Mouse (Mus musculus) forebrain, postnatal 0 days (tissue): ENCODE measurements at regions not wholly inside any gene's neighbourhood (a gene's known extent, or its start where the extent isn't known, plus 50 kb on each side); places are given as distances from the start of the nearest gene placed in this dataset.

Source experiments
- ATAC-seq: fragments of 200-750 bp; cut with Nextera tagmentation; 2 replicates; pipeline ENCODE4 v1.8.0; 2017; ENCODE audit warnings: mild to moderate bottlenecking, moderate library complexity
- DNase-seq: peaks from one replicate; pipeline ENCODE4 v3.0.0-alpha.2; 2015
- H3K27ac ChIP-seq: fragments of 300-500 bp; sonication (generic); 2 replicates; pipeline ENCODE4 v1.5.1; 2014; ENCODE audit warnings: low read depth, mild to moderate bottlenecking, antibody characterized with exemption, low read length, moderate library complexity, mixed read lengths
- H3K27me3 ChIP-seq: fragments of 300-500 bp; sonication (generic); 2 replicates; pipeline ENCODE4 v1.6.1; 2014; ENCODE audit warnings: mild to moderate bottlenecking, low read length, mixed read lengths; ENCODE audit not compliant: insufficient read depth
- H3K36me3 ChIP-seq: fragments of 300-500 bp; sonication (generic); 2 replicates; pipeline ENCODE4 v1.6.1; 2014; ENCODE audit warnings: mild to moderate bottlenecking, moderate library complexity; ENCODE audit not compliant: insufficient read depth
- H3K4me1 ChIP-seq: fragments of 300-500 bp; sonication (generic); 2 replicates; pipeline ENCODE4 v1.6.1; 2014; ENCODE audit warnings: antibody characterized with exemption; ENCODE audit not compliant: insufficient read depth
- H3K4me2 ChIP-seq: fragments of 300-500 bp; sonication (generic); 2 replicates; pipeline ENCODE4 v1.6.1; 2014; ENCODE audit warnings: low read depth, mild to moderate bottlenecking, moderate library complexity
- H3K4me3 ChIP-seq: fragments of 300-500 bp; sonication (generic); 2 replicates; pipeline ENCODE4 v1.5.1; 2014; ENCODE audit warnings: low read depth, low read length, mixed read lengths
- H3K9ac ChIP-seq: fragments of 300-500 bp; sonication (generic); 2 replicates; pipeline ENCODE4 v1.6.1; 2014; ENCODE audit warnings: mild to moderate bottlenecking
- H3K9me3 ChIP-seq: fragments of 300-500 bp; sonication (generic); 2 replicates; pipeline ENCODE4 v1.6.1; 2016; ENCODE audit warnings: low read length
- CTCF ChIP-seq: sonication (generic); IDR thresholded peaks from 2 replicates; pipeline ENCODE4 v1.5.1; 2016; ENCODE audit warnings: antibody characterized with exemption, control low read depth, low read depth
- WGBS: fragments of 180-500 bp; shearing (Covaris S2); extraction: QIAGEN DNeasy Blood & Tissue Kit; methylation state at CpG from one replicate; pipeline ENCODE4 v1.1.7; 2014; 5-methylcytosine and 5-hydroxymethylcytosine counted together

DNA sequence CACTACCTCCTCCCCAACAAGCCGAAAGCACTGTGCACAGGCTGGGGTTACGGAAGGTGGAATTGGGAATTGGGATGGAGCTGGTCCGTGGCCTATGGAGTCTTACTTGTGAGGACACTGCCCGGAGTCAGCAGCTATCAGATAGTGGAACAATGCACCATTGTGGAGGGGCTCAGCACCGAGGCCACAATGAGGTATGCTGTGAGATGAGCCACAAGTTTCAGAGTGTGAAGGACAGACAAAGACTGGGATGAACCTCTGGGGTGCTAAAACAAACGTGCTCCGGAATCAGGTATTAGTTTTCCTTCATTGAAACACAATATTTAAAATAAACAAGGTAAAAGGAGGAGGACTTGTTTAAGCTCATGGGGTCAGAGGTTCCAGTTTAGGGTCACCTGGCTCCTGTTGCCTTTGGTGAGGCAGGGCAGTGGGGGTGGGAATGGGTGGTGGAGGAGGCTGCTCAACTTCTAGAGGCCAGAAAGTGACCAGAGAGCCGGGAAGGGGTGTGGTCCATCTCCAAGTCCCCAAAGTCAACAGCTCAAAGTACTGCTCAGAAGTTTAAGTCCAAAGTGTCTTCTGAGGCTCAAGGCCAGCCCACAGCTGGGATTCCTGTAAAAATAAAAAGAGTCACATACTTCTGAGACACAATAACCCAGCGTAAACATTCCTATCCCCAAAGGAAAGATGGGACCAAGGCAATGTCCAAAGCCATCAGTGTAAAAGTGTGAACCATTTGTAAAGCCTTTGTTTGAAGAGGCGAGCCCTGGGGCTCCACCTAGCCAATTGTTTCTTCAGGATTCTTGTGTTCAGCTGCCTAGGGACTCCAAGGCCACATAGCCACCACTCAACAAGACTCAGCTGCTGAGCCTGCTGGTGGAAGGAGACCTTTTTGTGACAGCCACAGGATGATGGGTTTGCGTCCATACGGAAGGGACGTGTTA, 80.1 kb downstream of the Gm525 start:
- H3K4me1 ChIP-seq, result no peaks in the 10 kb centered on the region
- H3K9me3 ChIP-seq, result no peaks in the 10 kb centered on the region
- no peaks in the 10 kb centered on the region for H3K36me3 ChIP-seq
- no peak overlapping the region for H3K27ac ChIP-seq
- no peaks in the 10 kb centered on the region for H3K27me3 ChIP-seq
- TF ChIP-seq CTCF, result no peak
- no peak overlapping the region for H3K9ac ChIP-seq
- DNase-seq (no peak), ATAC-seq (no peak)
- no peak overlapping the region for H3K4me2 ChIP-seq
- 83% methylated on average over 13 of the region's 13 CpGs for WGBS
- no peak overlapping the region for H3K4me3 ChIP-seq

GRCm38 (mm10) chr11:89147990-89148389, 74.3 kb downstream of the Gm525 start:
- no peak overlapping the region for H3K4me3 ChIP-seq
- no peaks in the 10 kb centered on the region for H3K4me1 ChIP-seq
- ATAC-seq (no peak), DNase-seq (no peak)
- no peak overlapping the region for H3K27ac ChIP-seq
- H3K4me2 ChIP-seq, result no peak overlapping the region
- H3K27me3 ChIP-seq, result no peaks in the 10 kb centered on the region
- TF ChIP-seq CTCF, result no peak
- H3K9ac ChIP-seq, result no peak overlapping the region
- no peaks in the 10 kb centered on the region for H3K9me3 ChIP-seq
- no peaks in the 10 kb centered on the region for H3K36me3 ChIP-seq
- 92% methylated on average over 8 of the region's 8 CpGs for WGBS

DNA sequence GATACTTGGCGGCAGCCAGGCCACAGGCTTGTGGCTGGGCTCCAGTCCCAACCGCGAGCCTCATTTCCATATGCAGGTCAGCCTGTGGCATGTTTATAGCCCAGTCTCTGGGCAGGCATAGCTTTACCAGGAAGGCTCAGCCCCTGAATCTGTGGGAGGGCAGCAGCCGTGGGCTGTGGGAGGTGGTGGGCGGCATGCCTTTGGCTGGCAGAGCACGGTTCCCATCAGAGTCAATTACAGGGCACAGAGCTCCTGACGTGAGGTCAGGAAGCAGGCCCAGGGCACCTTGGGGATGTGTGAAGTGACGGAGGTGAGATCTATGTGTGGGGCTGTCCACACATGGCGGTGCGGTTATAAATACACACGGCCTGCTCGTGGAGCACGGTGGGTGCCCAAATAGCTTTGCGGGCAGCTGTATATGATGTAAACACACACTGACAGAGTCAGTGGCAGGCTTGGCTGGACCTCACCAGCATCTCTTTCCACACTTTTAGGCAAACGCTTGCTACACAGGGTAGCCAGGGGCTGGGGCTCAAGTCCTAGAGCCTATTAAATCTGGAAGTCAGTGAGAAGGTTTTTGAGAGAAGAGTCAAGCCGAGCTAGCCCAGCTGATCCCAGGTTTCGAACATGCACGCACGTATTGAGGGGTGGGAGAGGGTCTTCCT, 71.8 kb downstream of the Gm525 start:
- Histone ChIP-seq H3K9ac (no peak overlapping the region), H3K27ac (no peak overlapping the region), H3K4me3 (no peak overlapping the region), H3K27me3 (no peaks in the 10 kb centered on the region), H3K9me3 (no peaks in the 10 kb centered on the region), H3K4me1 (no peaks in the 10 kb centered on the region), H3K36me3 (no peaks in the 10 kb centered on the region), H3K4me2 (no peak overlapping the region)
- DNase-seq, result no peak
- WGBS, result 68% methylated on average over 19 of the region's 19 CpGs
- no peak for ATAC-seq
- no peak for TF ChIP-seq CTCF

GRCm38 (mm10) chr11:89142527-89143154, 69.0 kb downstream of the Gm525 start:
- no peaks in the 10 kb centered on the region for H3K4me1 ChIP-seq
- no peak for DNase-seq
- no peak overlapping the region for H3K4me2 ChIP-seq
- H3K27me3 ChIP-seq, result no peaks in the 10 kb centered on the region
- no peak for TF ChIP-seq CTCF
- H3K9me3 ChIP-seq, result no peaks in the 10 kb centered on the region
- no peak overlapping the region for H3K27ac ChIP-seq
- no peaks in the 10 kb centered on the region for H3K36me3 ChIP-seq
- no peak overlapping the region for H3K9ac ChIP-seq
- no peak for ATAC-seq
- H3K4me3 ChIP-seq, result no peak overlapping the region
- WGBS, result 57% methylated on average over 9 of the region's 9 CpGs
